Mouse (Mus musculus): ENCODE measurements around the gene Ptk7. TPM values are rescaled to one million over a fixed set of nuclear protein-coding genes. Genes with fewer than 3 reads are reported as not detected.

The Ptk7 gene
- polyA plus RNA-seq, 1 experiment from 2014 or later: 54.0 TPM

- no peak overlapping the region for H3K27ac ChIP-seq (ENCODE audit: low read depth)
- 93% methylated on average over 7 of the region's 7 CpGs for WGBS
- no peaks in the 10 kb centered on the region for H3K9me3 ChIP-seq (ENCODE audit: control insufficient read depth, low read length)
- H3K9ac ChIP-seq (ENCODE audit: low read length): no peak overlapping the region
- H3K4me1 ChIP-seq (replicated peaks; ENCODE audit: control insufficient read depth, insufficient read depth, low read length): peaks cover 34% of the 10 kb centered on the region
- H3K27me3 ChIP-seq (replicated peaks; ENCODE audit: control insufficient read depth, insufficient read depth, low read length): no peaks in the 10 kb centered on the region
- H3K4me2 ChIP-seq (ENCODE audit: low read length): peak overlapping the region; percentile 91; the same call in 1 of the 2 replicates
- H3K4me3 ChIP-seq (ENCODE audit: low read depth, low read length): no peak overlapping the region
- DNase-seq (ENCODE audit: low spot score): no peak
- peaks cover 21% of the 10 kb centered on the region for H3K36me3 ChIP-seq (ENCODE audit: control insufficient read depth, insufficient read depth, low read length)
- no peak for ATAC-seq (replicated peaks; ENCODE audit: low FRiP score, low TSS enrichment, low read depth)
Observed at GRCm38 (mm10) chr17:46647279-46647678, 18.0 kb upstream of the Ptk7 start.

- no peaks in the 10 kb centered on the region for H3K9me3 ChIP-seq (ENCODE audit: control insufficient read depth, low read length)
- H3K27me3 ChIP-seq (replicated peaks; ENCODE audit: control insufficient read depth, insufficient read depth, low read length): no peaks in the 10 kb centered on the region
- peak overlapping the region; percentile 95 for H3K4me3 ChIP-seq (ENCODE audit: low read depth, low read length)
- peak overlapping the region; percentile 77 for H3K27ac ChIP-seq (ENCODE audit: low read depth)
- H3K4me2 ChIP-seq (ENCODE audit: low read length): peak overlapping the region; percentile 91
- peaks cover 24% of the 10 kb centered on the region for H3K36me3 ChIP-seq (ENCODE audit: control insufficient read depth, insufficient read depth, low read length)
- peak overlapping the region; percentile 80 for H3K9ac ChIP-seq (ENCODE audit: low read length)
- no peak for DNase-seq (ENCODE audit: low spot score)
- 0% methylated on average over 19 of the region's 19 CpGs for WGBS
- ATAC-seq (replicated peaks; ENCODE audit: low FRiP score, low TSS enrichment, low read depth): no peak; the same call in 1 of the 2 replicates
- peaks cover 24% of the 10 kb centered on the region for H3K4me1 ChIP-seq (replicated peaks; ENCODE audit: control insufficient read depth, insufficient read depth, low read length)
Observed at GRCm38 (mm10) chr17:46646322-46646662, 17.0 kb upstream of the Ptk7 start.

GRCm38 (mm10) chr17:46645561-46646321, 16.4 kb upstream of the Ptk7 start, which contains the start of the genes Klc4 and Mrpl2:
Gene Klc4, minus strand, starts transcription at chr17:46646022.
Gene Mrpl2, plus strand, starts transcription at chr17:46646229.
- Histone ChIP-seq H3K36me3 (ENCODE audit: control insufficient read depth, insufficient read depth, low read length) (peaks cover 29% of the 10 kb centered on the region), H3K9ac (ENCODE audit: low read length) (peak within 1 kb of the TSS; percentile 80), H3K4me3 (ENCODE audit: low read depth, low read length) (peak within 1 kb of the TSS; percentile 95), H3K4me2 (ENCODE audit: low read length) (peak within 1 kb of the TSS; percentile 91), H3K27ac (ENCODE audit: low read depth) (peak within 1 kb of the TSS; percentile 77), H3K27me3 (replicated peaks; ENCODE audit: control insufficient read depth, insufficient read depth, low read length) (no peaks in the 10 kb centered on the region), H3K4me1 (replicated peaks; ENCODE audit: control insufficient read depth, insufficient read depth, low read length) (peaks cover 21% of the 10 kb centered on the region), H3K9me3 (ENCODE audit: control insufficient read depth, low read length) (no peaks in the 10 kb centered on the region)
- peak; percentile 76 for ATAC-seq (replicated peaks; ENCODE audit: low FRiP score, low TSS enrichment, low read depth)
- WGBS: under 1% methylated on average over 53 of the region's 53 CpGs
- peak; percentile 100 for DNase-seq (ENCODE audit: low spot score)

GRCm38 (mm10) chr17:46644916-46645475, 15.7 kb upstream of the Ptk7 start:
- no peak for DNase-seq (ENCODE audit: low spot score)
- H3K9me3 ChIP-seq (ENCODE audit: control insufficient read depth, low read length): no peaks in the 10 kb centered on the region
- peak; percentile 46 for ATAC-seq (replicated peaks; ENCODE audit: low FRiP score, low TSS enrichment, low read depth)
- H3K27ac ChIP-seq (ENCODE audit: low read depth): peak overlapping the region; percentile 74
- peak overlapping the region; percentile 69 for H3K4me2 ChIP-seq (ENCODE audit: low read length)
- no peaks in the 10 kb centered on the region for H3K27me3 ChIP-seq (replicated peaks; ENCODE audit: control insufficient read depth, insufficient read depth, low read length)
- peaks cover 36% of the 10 kb centered on the region for H3K36me3 ChIP-seq (ENCODE audit: control insufficient read depth, insufficient read depth, low read length)
- WGBS: 4% methylated on average over 11 of the region's 11 CpGs
- peak overlapping the region; percentile 52 for H3K9ac ChIP-seq (ENCODE audit: low read length)
- H3K4me3 ChIP-seq (ENCODE audit: low read depth, low read length): peak overlapping the region; percentile 95
- H3K4me1 ChIP-seq (replicated peaks; ENCODE audit: control insufficient read depth, insufficient read depth, low read length): peaks cover 19% of the 10 kb centered on the region

DNA sequence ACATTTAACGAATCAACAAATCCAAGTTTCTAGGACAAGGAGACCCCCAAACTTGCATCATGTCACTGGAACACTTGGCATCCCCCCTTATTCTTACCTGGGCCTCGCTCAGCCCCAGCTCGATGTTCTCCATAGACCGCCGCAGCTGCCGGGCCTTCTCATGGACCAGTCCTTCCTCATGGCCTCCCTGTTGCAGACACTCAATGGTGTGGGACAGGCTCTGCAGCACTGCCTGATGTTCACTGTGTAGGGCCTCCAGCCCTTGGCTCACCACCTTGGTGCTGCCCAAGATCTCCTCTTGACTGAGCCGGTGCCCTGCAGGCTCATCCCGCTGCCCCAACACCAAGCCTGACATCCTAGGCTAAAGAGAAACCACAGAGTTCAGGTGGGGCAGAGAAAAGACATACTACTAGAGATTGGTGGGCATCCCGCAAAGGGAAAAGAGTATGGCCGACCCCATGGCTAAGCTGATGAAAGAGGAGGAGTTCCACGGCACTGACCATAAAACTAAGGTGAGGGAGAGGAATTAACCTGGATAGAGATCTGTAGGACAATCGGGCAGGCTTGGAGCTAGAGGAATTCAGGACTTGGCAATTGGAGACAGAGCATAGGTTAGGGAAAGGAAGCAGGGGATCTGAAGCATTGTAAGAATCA, 15.0 kb upstream of the Ptk7 start:
- ATAC-seq (replicated peaks; ENCODE audit: low FRiP score, low TSS enrichment, low read depth) (no peak), DNase-seq (ENCODE audit: low spot score) (no peak)
- H3K4me1 ChIP-seq (replicated peaks; ENCODE audit: control insufficient read depth, insufficient read depth, low read length): peaks cover 13% of the 10 kb centered on the region
- peaks cover 43% of the 10 kb centered on the region for H3K36me3 ChIP-seq (ENCODE audit: control insufficient read depth, insufficient read depth, low read length)
- H3K4me2 ChIP-seq (ENCODE audit: low read length): peak overlapping the region; percentile 69
- peak overlapping the region; percentile 52 for H3K9ac ChIP-seq (ENCODE audit: low read length)
- H3K9me3 ChIP-seq (ENCODE audit: control insufficient read depth, low read length): no peaks in the 10 kb centered on the region
- no peaks in the 10 kb centered on the region for H3K27me3 ChIP-seq (replicated peaks; ENCODE audit: control insufficient read depth, insufficient read depth, low read length)
- peak overlapping the region; percentile 74 for H3K27ac ChIP-seq (ENCODE audit: low read depth)
- WGBS: 85% methylated on average over 12 of the region's 12 CpGs
- H3K4me3 ChIP-seq (ENCODE audit: low read depth, low read length): peak overlapping the region; percentile 95

DNA sequence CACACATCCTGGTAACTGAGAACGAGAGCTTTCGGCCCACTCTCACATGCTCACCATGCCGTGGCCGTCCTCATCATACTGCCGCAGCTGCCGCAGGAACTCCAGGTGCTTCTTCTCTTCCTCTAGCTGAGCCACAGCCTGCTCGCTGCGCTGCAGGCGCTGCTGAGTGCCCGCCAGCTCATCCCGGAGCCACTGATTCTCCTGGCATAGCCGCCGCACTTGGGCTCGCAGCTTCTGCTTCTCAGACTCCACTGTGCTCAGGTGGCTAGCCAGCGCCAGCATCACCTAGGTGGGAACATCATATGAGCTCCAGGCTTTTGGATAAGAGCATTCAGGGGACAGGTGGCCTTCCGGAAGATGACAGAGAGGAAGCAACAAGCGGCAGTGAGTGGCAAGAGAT, 12.8 kb upstream of the Ptk7 start:
- Histone ChIP-seq H3K4me1 (replicated peaks; ENCODE audit: control insufficient read depth, insufficient read depth, low read length) (peaks cover 15% of the 10 kb centered on the region), H3K36me3 (ENCODE audit: control insufficient read depth, insufficient read depth, low read length) (peaks cover 35% of the 10 kb centered on the region), H3K9ac (ENCODE audit: low read length) (no peak overlapping the region), H3K4me2 (ENCODE audit: low read length) (no peak overlapping the region), H3K4me3 (ENCODE audit: low read depth, low read length) (no peak overlapping the region), H3K27me3 (replicated peaks; ENCODE audit: control insufficient read depth, insufficient read depth, low read length) (no peaks in the 10 kb centered on the region), H3K9me3 (ENCODE audit: control insufficient read depth, low read length) (no peaks in the 10 kb centered on the region), H3K27ac (ENCODE audit: low read depth) (no peak overlapping the region)
- no peak for ATAC-seq (replicated peaks; ENCODE audit: low FRiP score, low TSS enrichment, low read depth)
- DNase-seq (ENCODE audit: low spot score): no peak
- WGBS: 86% methylated on average over 17 of the region's 17 CpGs

DNA sequence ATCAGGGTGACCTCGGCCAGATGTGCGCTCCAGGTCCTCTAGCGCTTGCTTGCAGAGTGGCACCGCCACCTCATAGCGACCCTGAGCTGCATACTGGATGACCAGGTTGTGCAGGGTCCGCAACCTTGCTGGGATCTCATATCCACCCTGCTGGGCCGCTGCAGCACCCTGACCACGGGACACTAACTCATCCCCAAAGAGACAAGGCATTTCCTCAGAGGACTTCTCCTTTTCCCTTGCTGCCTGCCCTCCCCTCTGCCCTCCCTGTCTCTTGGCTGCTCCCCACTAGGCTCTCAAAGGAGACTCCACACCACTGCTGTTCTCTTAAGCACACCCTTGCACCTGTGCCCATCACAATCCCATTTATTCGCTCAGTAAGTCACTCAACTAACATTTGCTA, 10.6 kb upstream of the Ptk7 start:
- Histone ChIP-seq H3K36me3 (ENCODE audit: control insufficient read depth, insufficient read depth, low read length) (peaks cover 35% of the 10 kb centered on the region), H3K27ac (ENCODE audit: low read depth) (no peak overlapping the region), H3K27me3 (replicated peaks; ENCODE audit: control insufficient read depth, insufficient read depth, low read length) (no peaks in the 10 kb centered on the region), H3K9me3 (ENCODE audit: control insufficient read depth, low read length) (no peaks in the 10 kb centered on the region), H3K4me1 (replicated peaks; ENCODE audit: control insufficient read depth, insufficient read depth, low read length) (peaks cover 8% of the 10 kb centered on the region), H3K4me3 (ENCODE audit: low read depth, low read length) (no peak overlapping the region), H3K4me2 (ENCODE audit: low read length) (no peak overlapping the region), H3K9ac (ENCODE audit: low read length) (no peak overlapping the region)
- DNase-seq (ENCODE audit: low spot score) (no peak), ATAC-seq (replicated peaks; ENCODE audit: low FRiP score, low TSS enrichment, low read depth) (no peak)
- 66% methylated on average over 9 of the region's 9 CpGs for WGBS

DNA sequence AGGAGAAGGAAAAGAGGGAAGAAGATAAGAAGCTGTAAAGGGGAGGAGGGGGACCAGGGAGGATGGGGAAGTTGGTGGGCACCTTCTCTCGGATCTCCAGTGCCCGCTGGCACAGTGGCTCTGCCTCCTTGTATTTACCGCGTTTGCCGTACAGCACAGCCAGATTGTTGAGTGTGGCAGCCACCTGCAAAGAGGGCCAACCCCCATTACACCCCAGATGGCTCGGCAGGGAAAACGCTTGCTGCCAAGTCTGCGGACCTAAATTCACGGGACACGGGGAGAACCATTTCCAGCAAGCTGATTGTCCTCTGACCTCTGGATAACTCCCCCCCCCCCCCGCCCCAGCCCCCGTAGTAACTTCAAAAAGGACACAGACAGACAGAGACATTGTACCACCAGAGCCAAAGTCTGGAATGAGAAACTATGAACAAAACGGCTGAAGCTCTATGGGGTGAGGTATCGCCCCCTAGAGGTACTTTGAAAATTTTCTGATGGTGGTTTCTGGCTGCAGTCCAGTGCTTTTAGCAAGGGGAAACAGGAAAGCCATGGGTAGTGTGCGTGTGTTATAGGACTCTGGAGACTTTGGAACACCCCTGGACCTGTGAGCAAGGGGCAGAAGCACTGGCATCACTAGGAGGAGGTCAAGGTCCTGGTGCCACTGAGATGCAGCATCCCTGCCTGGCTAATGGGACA, 7.7 kb upstream of the Ptk7 start:
- peak; percentile 80 for DNase-seq (ENCODE audit: low spot score)
- Histone ChIP-seq H3K27ac (ENCODE audit: low read depth) (no peak overlapping the region), H3K36me3 (ENCODE audit: control insufficient read depth, insufficient read depth, low read length) (peaks cover 32% of the 10 kb centered on the region), H3K4me2 (ENCODE audit: low read length) (peak overlapping the region; percentile 35), H3K9ac (ENCODE audit: low read length) (no peak overlapping the region), H3K9me3 (ENCODE audit: control insufficient read depth, low read length) (no peaks in the 10 kb centered on the region), H3K27me3 (replicated peaks; ENCODE audit: control insufficient read depth, insufficient read depth, low read length) (no peaks in the 10 kb centered on the region), H3K4me3 (ENCODE audit: low read depth, low read length) (no peak overlapping the region), H3K4me1 (replicated peaks; ENCODE audit: control insufficient read depth, insufficient read depth, low read length) (peaks cover 3% of the 10 kb centered on the region; the same call in 1 of the 2 replicates)
- WGBS: 28% methylated on average over 15 of the region's 15 CpGs
- ATAC-seq (replicated peaks; ENCODE audit: low FRiP score, low TSS enrichment, low read depth): peak; percentile 53

Measured in intestine, embryonic 14.5 days (tissue).